Mouse (Mus musculus): ENCODE results near the gene Gm10310.

DNA sequence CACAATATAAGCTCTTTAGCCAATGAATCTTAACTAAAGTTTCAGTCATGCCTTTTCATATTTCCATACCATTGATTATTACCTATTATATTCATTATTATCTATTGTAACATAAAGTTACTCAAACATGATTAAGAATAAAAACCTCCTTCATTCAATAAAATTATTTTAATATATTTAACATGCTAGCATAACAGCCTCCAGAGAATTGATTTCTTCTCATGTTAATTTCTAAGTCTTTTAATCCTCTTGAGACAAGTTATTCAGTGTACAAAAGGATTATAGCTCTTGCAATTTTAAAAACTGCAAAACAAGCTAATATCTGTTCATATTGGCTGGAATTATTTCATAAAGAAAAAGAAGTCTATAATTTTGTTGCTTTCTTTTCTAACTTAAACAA, 45.2 kb upstream of the Gm10310 start, which contains the start of gene Olfr821:
- no peak for TF ChIP-seq CTCF (IDR thresholded peaks at IDR 0.05; ENCODE audit: insufficient read depth, low read depth, low read length)
- no peak for TF ChIP-seq POLR2A (IDR thresholded peaks at IDR 0.05; ENCODE audit: insufficient read depth, low read depth, low read length)
